Mouse (Mus musculus): ENCODE results near the gene A930017K11Rik.
A peak's percentile ranks its signal among the peaks of the same experiment; 100 is the strongest.

Gene A930017K11Rik

DNA sequence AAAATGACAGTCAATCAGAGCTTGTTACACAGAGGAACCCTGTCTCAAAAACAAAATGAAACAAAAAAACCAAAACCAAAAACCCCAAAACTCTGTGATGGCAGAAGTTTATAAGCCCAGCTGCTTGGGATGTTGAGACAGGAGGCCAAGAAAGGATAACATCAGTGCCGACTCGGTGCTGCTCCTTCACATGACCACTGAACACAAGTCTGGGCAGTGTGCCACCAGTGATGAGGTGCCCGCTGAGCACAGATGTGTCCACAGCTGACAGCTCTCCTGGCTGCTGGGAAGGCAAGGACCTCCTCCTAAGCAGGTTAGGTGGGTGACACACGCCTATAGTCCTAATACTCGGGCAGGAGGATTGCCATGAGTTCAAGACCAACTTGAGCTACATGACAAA lies 30.2 kb downstream of the A930017K11Rik start:
- DNase-seq: no peak

GRCm38 (mm10) chr17:25919786-25920642 lies 32.4 kb downstream of the A930017K11Rik start:
- peak; percentile 99 to 100 for DNase-seq

DNA sequence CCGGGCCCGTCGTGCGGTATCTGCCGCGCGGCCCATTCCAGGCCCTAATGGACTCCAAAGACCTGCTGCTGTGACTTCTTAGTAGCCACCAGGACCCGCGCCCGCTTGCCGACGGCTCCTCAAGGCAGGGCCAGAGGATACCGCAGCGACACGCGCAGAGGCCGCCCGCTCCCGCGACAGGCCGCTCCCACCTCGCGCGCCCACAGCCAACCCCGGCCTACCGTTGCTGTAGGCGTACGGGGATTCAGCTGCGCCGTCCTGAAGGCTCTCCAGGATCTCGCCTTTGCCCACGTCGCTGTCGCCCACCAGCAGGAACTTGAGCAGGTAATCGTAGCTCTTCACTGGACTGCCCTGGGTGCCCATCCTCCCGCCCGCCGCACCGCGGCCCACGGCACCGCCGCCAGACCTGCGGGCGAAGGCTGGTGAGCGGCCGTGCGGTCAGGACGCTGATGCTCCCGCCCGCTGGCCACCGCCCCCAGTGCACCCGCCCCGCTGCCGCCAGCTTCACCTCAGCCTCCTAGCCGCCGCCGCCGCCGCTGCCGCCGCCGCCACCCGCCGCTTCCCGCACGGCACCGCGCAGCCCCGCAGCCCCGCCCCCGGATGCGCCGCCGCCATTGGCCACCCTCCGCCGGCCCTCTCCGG lies 33.1 kb downstream of the A930017K11Rik start, which contains the start of gene Rab40c:
Gene Rab40c (minus strand): TSS at position 584 of the 642 bp plus-strand sequence.
- DNase-seq: no peak

GRCm38 (mm10) chr17:25918037-25918750 lies 34.2 kb downstream of the A930017K11Rik start:
- no peak for DNase-seq

GRCm38 (mm10) chr17:25916931-25917647 lies 35.3 kb downstream of the A930017K11Rik start:
- DNase-seq: no peak

- no peak for DNase-seq
Measured at GRCm38 (mm10) chr17:25914295-25914694, 38.1 kb downstream of the A930017K11Rik start.

DNA sequence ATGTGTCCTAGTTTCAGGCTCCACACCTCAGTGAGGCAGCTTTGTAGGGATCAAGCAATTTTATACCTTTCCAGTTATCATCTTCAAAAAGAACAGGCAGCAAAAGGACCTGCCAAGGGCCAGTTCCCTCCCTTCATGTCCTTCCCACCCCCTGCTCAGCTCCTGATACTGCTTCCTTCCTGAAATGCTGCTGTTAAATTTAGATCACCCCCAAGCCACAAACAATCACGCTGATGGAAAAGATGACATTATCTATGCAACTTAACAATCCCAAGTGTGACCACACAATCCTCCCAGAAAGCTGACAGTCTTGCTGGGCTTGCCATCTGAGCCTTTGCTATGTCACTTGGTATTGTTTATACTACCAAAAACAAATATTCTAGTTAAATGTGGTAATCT lies 38.5 kb downstream of the A930017K11Rik start:
- no peak for DNase-seq

- DNase-seq: no peak
Measured at GRCm38 (mm10) chr17:25913186-25913876, 39.0 kb downstream of the A930017K11Rik start.

GRCm38 (mm10) chr17:25911816-25912215 lies 40.5 kb downstream of the A930017K11Rik start:
- DNase-seq: no peak

- DNase-seq: no peak
Measured at GRCm38 (mm10) chr17:25907640-25908039, 44.7 kb downstream of the A930017K11Rik start.

DNA sequence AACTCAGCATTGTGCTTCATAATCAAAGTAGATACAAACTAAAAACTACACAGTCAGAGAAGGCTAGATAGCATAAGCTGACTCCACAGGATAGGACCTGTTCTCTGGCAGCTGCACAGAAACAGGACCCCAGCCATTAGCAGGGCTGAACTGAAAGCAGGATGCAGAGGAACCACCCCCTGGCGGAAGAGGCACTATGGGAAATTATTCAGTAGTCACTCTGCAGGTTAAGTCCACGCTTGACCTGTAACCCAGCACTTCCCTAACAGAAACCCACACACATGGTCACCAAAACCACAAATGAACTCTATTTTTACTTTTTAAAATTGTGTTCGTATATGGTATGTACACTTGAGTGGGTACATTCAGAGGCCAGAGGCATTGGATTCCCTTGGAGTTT lies 49.3 kb downstream of the A930017K11Rik start:
- DNase-seq: peak in 1 of 2 experiments; percentile 33

DNA sequence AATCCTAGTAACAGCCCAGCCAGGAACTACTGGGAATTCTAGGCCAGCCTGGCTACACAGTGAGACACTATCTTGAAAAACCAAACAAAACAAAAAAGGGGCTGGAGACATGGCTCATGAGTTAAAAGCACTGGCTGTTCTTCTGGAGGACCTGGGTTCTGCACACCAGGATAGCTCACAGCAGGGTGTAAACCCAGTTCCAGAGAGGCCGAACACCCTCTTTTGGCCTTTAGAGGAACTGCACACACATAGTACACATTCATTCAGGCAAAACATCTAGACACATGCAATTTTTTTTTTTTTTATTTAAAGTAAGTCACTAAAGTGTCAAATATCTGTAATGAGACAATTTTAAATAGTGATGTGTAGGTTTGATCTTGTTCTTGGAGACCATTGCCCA lies 52.2 kb downstream of the A930017K11Rik start:
- DNase-seq: no peak

Data from spleen, adult 18-20 months (tissue).